Mouse (Mus musculus) spleen, adult 2 months (tissue): ENCODE results near the gene Gstm1.

Experiments used
- CTCF ChIP-seq: fragments of 200-500 bp; IDR thresholded peaks from 2 replicates; pipeline ENCODE4 v1.5.1; 2011; ENCODE audit warnings: mild to moderate bottlenecking, inconsistent platforms; ENCODE audit not compliant: insufficient read depth, insufficient read length, insufficient replicate concordance; ENCODE audit errors: extremely low read depth
- POLR2A ChIP-seq: fragments of 200-500 bp; IDR thresholded peaks from 2 replicates; pipeline ENCODE4 v1.6.1; 2011; ENCODE audit warnings: low read depth, low read length, inconsistent platforms

DNA sequence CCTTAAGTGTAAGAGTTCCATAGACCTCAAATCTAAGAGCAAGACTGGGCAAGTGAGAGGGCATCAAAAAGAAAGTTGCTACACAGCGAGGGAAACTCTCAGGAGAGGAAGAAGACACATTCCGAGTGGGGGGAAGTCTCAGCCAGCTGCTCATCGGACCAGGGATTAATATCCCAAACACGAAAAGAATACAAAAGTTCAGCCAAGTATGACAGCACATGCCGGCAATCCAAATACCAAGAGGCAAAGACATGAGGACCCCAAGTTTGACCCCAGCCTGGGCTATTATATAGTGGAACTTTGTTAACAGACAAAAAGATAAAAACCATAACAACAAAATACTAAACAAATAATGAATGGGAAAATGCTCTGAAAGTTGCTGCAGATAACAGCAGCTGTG lies 15.4 kb upstream of the Gstm1 start:
- no peak for TF ChIP-seq POLR2A
- TF ChIP-seq CTCF, result no peak
